Mouse (Mus musculus) bone marrow macrophage, adult 2 months (primary cell): Measurements from ENCODE around the gene Foxp4. TPM values are rescaled to one million over a fixed set of nuclear protein-coding genes. Genes with fewer than 3 reads are reported as not detected.
A peak's percentile ranks its signal among the peaks of the same experiment; 100 is the strongest.

Experiments
- H3K27ac ChIP-seq: 2 replicates; pipeline ENCODE4 v1.5.1; 2012; ENCODE audit warnings: low read depth, low read length; ENCODE audit not compliant: insufficient read depth
- H3K4me1 ChIP-seq: 2 replicates; pipeline ENCODE4 v1.6.1; 2012; ENCODE audit warnings: low read length; ENCODE audit not compliant: control insufficient read depth, insufficient read depth
- H3K4me3 ChIP-seq: 2 replicates; pipeline ENCODE4 v1.5.1; 2012; ENCODE audit warnings: mild to moderate bottlenecking, low read length, moderate library complexity; ENCODE audit not compliant: insufficient read depth
- CTCF ChIP-seq: IDR thresholded peaks from 2 replicates; pipeline ENCODE4 v1.5.1; 2012; ENCODE audit warnings: low read depth, mild to moderate bottlenecking, low read length, moderate library complexity
- POLR2A ChIP-seq: IDR thresholded peaks from 2 replicates; pipeline ENCODE4 v1.6.1; 2012; ENCODE audit warnings: mild to moderate bottlenecking, low read depth, low read length, borderline replicate concordance
- polyA plus RNA-seq: library from polyadenylated mRNA; stranded (reverse); fragments of >200 nt; gene quantifications from 2 replicates; pipeline ENCODE4 v1.2.4, GENCODE M21; 2012; ENCODE audit not compliant: missing spikeins, insufficient read depth, insufficient read length

Gene Foxp4
- polyA plus RNA-seq, 1 experiment, result 6.0 TPM

- no peak for TF ChIP-seq POLR2A
- no peak for TF ChIP-seq CTCF
- Histone ChIP-seq H3K4me3 (no peak overlapping the region), H3K27ac (no peak overlapping the region), H3K4me1 (peaks cover 21% of the 10 kb centered on the region)
Measured at GRCm38 (mm10) chr17:47841521-47841920, 82.9 kb downstream of the Foxp4 start.

- Histone ChIP-seq H3K27ac (no peak overlapping the region), H3K4me1 (peaks cover 18% of the 10 kb centered on the region), H3K4me3 (no peak overlapping the region)
- no peak for TF ChIP-seq POLR2A
- TF ChIP-seq CTCF, result no peak
Measured at GRCm38 (mm10) chr17:47837808-47838207, 86.6 kb downstream of the Foxp4 start.

- peak within 1 kb of the TSS; percentile 35 for H3K4me3 ChIP-seq
- H3K27ac ChIP-seq, result no peak within 1 kb of the TSS
- peaks cover 3% of the 10 kb centered on the region; the same call in 1 of the 2 replicates for H3K4me1 ChIP-seq
- TF ChIP-seq POLR2A, result no peak
- no peak for TF ChIP-seq CTCF
Measured at GRCm38 (mm10) chr17:47834482-47834767, 90.0 kb downstream of the Foxp4 start, which contains the start of gene Mdfi. Gene Mdfi, minus strand, starts transcription at chr17:47834691.

GRCm38 (mm10) chr17:47833628-47834481 lies 90.6 kb downstream of the Foxp4 start:
- H3K27ac ChIP-seq, result no peak overlapping the region
- H3K4me3 ChIP-seq, result peak overlapping the region; percentile 35
- H3K4me1 ChIP-seq, result peaks cover 3% of the 10 kb centered on the region; the same call in 1 of the 2 replicates
- no peak for TF ChIP-seq POLR2A
- TF ChIP-seq CTCF, result no peak

GRCm38 (mm10) chr17:47833029-47833627 lies 91.3 kb downstream of the Foxp4 start:
- peaks cover 3% of the 10 kb centered on the region; the same call in 1 of the 2 replicates for H3K4me1 ChIP-seq
- TF ChIP-seq POLR2A (no peak), CTCF (no peak)
- no peak overlapping the region for H3K27ac ChIP-seq
- H3K4me3 ChIP-seq, result peak overlapping the region; percentile 35

GRCm38 (mm10) chr17:47832501-47833028 lies 91.9 kb downstream of the Foxp4 start:
- Histone ChIP-seq H3K4me1 (peaks cover 3% of the 10 kb centered on the region; the same call in 1 of the 2 replicates), H3K4me3 (peak overlapping the region; percentile 35), H3K27ac (no peak overlapping the region)
- no peak for TF ChIP-seq POLR2A
- TF ChIP-seq CTCF, result no peak

GRCm38 (mm10) chr17:47831772-47832171 lies 92.7 kb downstream of the Foxp4 start:
- no peak overlapping the region for H3K4me3 ChIP-seq
- TF ChIP-seq POLR2A (no peak), CTCF (no peak)
- H3K4me1 ChIP-seq, result peaks cover 3% of the 10 kb centered on the region; the same call in 1 of the 2 replicates
- no peak overlapping the region for H3K27ac ChIP-seq

DNA sequence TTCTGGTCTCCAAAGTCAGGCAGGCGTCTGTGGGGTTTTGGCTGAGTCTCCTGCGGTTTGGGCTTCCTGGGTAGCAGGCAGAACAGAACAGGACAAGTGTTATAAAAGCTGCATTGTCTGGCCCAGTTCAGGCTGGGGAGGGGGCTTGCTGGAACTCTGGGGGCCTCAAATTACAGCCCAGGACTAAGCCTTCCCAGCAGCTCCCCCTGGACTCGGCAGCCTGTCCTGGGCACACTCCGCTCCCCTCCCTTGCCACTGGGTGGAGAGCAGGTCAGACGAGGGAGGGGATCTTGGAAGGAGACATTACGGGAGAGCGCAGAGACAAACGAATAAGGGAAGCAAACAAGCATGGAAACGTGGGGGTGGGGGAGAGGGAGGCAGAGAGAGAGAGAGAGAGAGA lies 93.3 kb downstream of the Foxp4 start:
- TF ChIP-seq POLR2A (no peak), CTCF (no peak)
- H3K4me3 ChIP-seq, result no peak overlapping the region
- H3K27ac ChIP-seq, result no peak overlapping the region
- peaks cover 3% of the 10 kb centered on the region; the same call in 1 of the 2 replicates for H3K4me1 ChIP-seq

GRCm38 (mm10) chr17:47821339-47821738 lies 103.1 kb downstream of the Foxp4 start:
- Histone ChIP-seq H3K4me1 (no peaks in the 10 kb centered on the region), H3K27ac (no peak overlapping the region), H3K4me3 (no peak overlapping the region)
- TF ChIP-seq POLR2A (no peak), CTCF (no peak)
